Mouse (Mus musculus) intestine, embryonic 14.5 days (tissue): ENCODE results near the gene Tagln3. TPM values are rescaled to one million over a fixed set of nuclear protein-coding genes. Genes with fewer than 3 reads are reported as not detected.

Experiments
- ATAC-seq: fragments of 200-750 bp; cut with Nextera tagmentation; replicated peaks from 2 replicates; pipeline ENCODE4 v1.8.0; 2017; ENCODE audit warnings: low read depth, moderate number of reproducible peaks, moderate TSS enrichment, moderate library complexity; ENCODE audit not compliant: low FRiP score, low TSS enrichment
- DNase-seq: peaks from one replicate; pipeline ENCODE4 v3.0.0-alpha.2; 2018; ENCODE audit warnings: low spot score
- H3K27ac ChIP-seq: fragments of 300-500 bp; sonication (generic); 2 replicates; pipeline ENCODE4 v1.5.1; 2014; ENCODE audit warnings: low read depth, mild to moderate bottlenecking, control low read depth
- H3K27me3 ChIP-seq: fragments of 300-500 bp; sonication (generic); replicated peaks from 2 replicates; pipeline ENCODE4 v1.6.1; 2014; ENCODE audit warnings: low read length, control low read depth; ENCODE audit not compliant: control insufficient read depth, insufficient read depth
- H3K36me3 ChIP-seq: fragments of 300-500 bp; sonication (generic); 2 replicates; pipeline ENCODE4 v1.6.1; 2014; ENCODE audit warnings: low read length, control low read depth; ENCODE audit not compliant: control insufficient read depth, insufficient read depth
- H3K4me1 ChIP-seq: fragments of 300-500 bp; sonication (generic); replicated peaks from 2 replicates; pipeline ENCODE4 v1.6.1; 2014; ENCODE audit warnings: low read length, control low read depth, mixed read lengths; ENCODE audit not compliant: control insufficient read depth, insufficient read depth
- H3K4me2 ChIP-seq: fragments of 300-500 bp; sonication (generic); 2 replicates; pipeline ENCODE4 v1.6.1; 2014; ENCODE audit warnings: low read length
- H3K4me3 ChIP-seq: fragments of 300-500 bp; sonication (generic); 2 replicates; pipeline ENCODE4 v1.5.1; 2014; ENCODE audit warnings: low read depth, low read length, control low read depth, mixed read lengths
- H3K9ac ChIP-seq: fragments of 300-500 bp; sonication (generic); 2 replicates; pipeline ENCODE4 v1.6.1; 2014; ENCODE audit warnings: mild to moderate bottlenecking, low read length
- H3K9me3 ChIP-seq: fragments of 300-500 bp; sonication (generic); 2 replicates; pipeline ENCODE4 v1.6.1; 2016; ENCODE audit warnings: low read length, control low read depth; ENCODE audit not compliant: control insufficient read depth
- WGBS: fragments of 180-500 bp; shearing (Covaris S2); extraction: QIAGEN DNeasy Blood & Tissue Kit; methylation state at CpG from one replicate; pipeline ENCODE4 v1.1.7; 2014; 5-methylcytosine and 5-hydroxymethylcytosine counted together
- polyA plus RNA-seq: library from polyadenylated mRNA; unstranded; fragments of >200 nt; fragmentation: Nextera tagmentation; extraction: Ambion mirVana; gene quantifications from 2 replicates; pipeline ENCODE4 v1.2.1, GENCODE M21; 2014

The Tagln3 gene
- polyA plus RNA-seq, 1 experiment from 2014 or later = 42.5 TPM

- peak overlapping the region; percentile 43 for H3K4me3 ChIP-seq
- H3K4me1 ChIP-seq = peaks cover 8% of the 10 kb centered on the region; the same call in 1 of the 2 replicates
- H3K9me3 ChIP-seq = no peaks in the 10 kb centered on the region
- H3K27me3 ChIP-seq = no peaks in the 10 kb centered on the region
- ATAC-seq (peak; percentile 40; the same call in 1 of the 2 replicates), DNase-seq (no peak)
- peak overlapping the region; percentile 36 for H3K9ac ChIP-seq
- WGBS = 1% methylated on average over 10 of the region's 10 CpGs
- peaks cover 8% of the 10 kb centered on the region for H3K36me3 ChIP-seq
- H3K27ac ChIP-seq = no peak overlapping the region
- peak overlapping the region; percentile 67 for H3K4me2 ChIP-seq
These were observed 314 bp upstream of the Tagln3 start for GRCm38 (mm10) chr16:45724742-45725102.

GRCm38 (mm10) chr16:45723172-45723901 is 1.1 kb downstream of the Tagln3 start:
- H3K4me1 ChIP-seq = peaks cover 8% of the 10 kb centered on the region; the same call in 1 of the 2 replicates
- DNase-seq (no peak), ATAC-seq (no peak)
- H3K36me3 ChIP-seq = peaks cover 5% of the 10 kb centered on the region
- no peaks in the 10 kb centered on the region for H3K27me3 ChIP-seq
- H3K4me3 ChIP-seq = peak overlapping the region; percentile 43
- no peak overlapping the region for H3K27ac ChIP-seq
- H3K4me2 ChIP-seq = peak overlapping the region; percentile 67
- 47% methylated on average over 6 of the region's 6 CpGs for WGBS
- H3K9ac ChIP-seq = peak overlapping the region; percentile 36
- no peaks in the 10 kb centered on the region for H3K9me3 ChIP-seq

- Histone ChIP-seq H3K27me3 (no peaks in the 10 kb centered on the region), H3K9me3 (no peaks in the 10 kb centered on the region), H3K4me3 (no peak overlapping the region), H3K36me3 (peaks cover 8% of the 10 kb centered on the region; the same call in 1 of the 2 replicates), H3K27ac (no peak overlapping the region), H3K4me1 (peaks cover 8% of the 10 kb centered on the region; the same call in 1 of the 2 replicates), H3K9ac (no peak overlapping the region), H3K4me2 (no peak overlapping the region)
- ATAC-seq (no peak), DNase-seq (no peak)
- WGBS = 63% methylated on average over 3 of the region's 3 CpGs
These were observed 1.9 kb downstream of the Tagln3 start for GRCm38 (mm10) chr16:45722460-45722951.

GRCm38 (mm10) chr16:45720022-45720630 is 4.3 kb downstream of the Tagln3 start:
- H3K4me1 ChIP-seq = peaks cover 8% of the 10 kb centered on the region; the same call in 1 of the 2 replicates
- DNase-seq (no peak), ATAC-seq (no peak)
- no peak overlapping the region for H3K4me3 ChIP-seq
- peaks cover 8% of the 10 kb centered on the region; the same call in 1 of the 2 replicates for H3K36me3 ChIP-seq
- 77% methylated on average over 10 of the region's 10 CpGs for WGBS
- no peak overlapping the region for H3K9ac ChIP-seq
- no peaks in the 10 kb centered on the region for H3K27me3 ChIP-seq
- no peak overlapping the region for H3K27ac ChIP-seq
- no peaks in the 10 kb centered on the region for H3K9me3 ChIP-seq
- no peak overlapping the region for H3K4me2 ChIP-seq

- Histone ChIP-seq H3K4me1 (no peaks in the 10 kb centered on the region), H3K27me3 (no peaks in the 10 kb centered on the region), H3K4me3 (no peak overlapping the region), H3K4me2 (no peak overlapping the region), H3K27ac (no peak overlapping the region), H3K36me3 (peaks cover 8% of the 10 kb centered on the region; the same call in 1 of the 2 replicates), H3K9me3 (no peaks in the 10 kb centered on the region), H3K9ac (no peak overlapping the region)
- 90% methylated on average over 4 of the region's 4 CpGs for WGBS
- no peak for ATAC-seq
- no peak for DNase-seq
These were observed 6.1 kb downstream of the Tagln3 start for GRCm38 (mm10) chr16:45718296-45718695.

GRCm38 (mm10) chr16:45714489-45715150 is 9.8 kb downstream of the Tagln3 start:
- H3K27me3 ChIP-seq = no peaks in the 10 kb centered on the region
- H3K36me3 ChIP-seq = peaks cover 8% of the 10 kb centered on the region; the same call in 1 of the 2 replicates
- no peaks in the 10 kb centered on the region for H3K9me3 ChIP-seq
- DNase-seq (no peak), ATAC-seq (no peak)
- H3K27ac ChIP-seq = no peak overlapping the region
- H3K4me3 ChIP-seq = no peak overlapping the region
- no peaks in the 10 kb centered on the region for H3K4me1 ChIP-seq
- 89% methylated on average over 5 of the region's 5 CpGs for WGBS
- H3K9ac ChIP-seq = no peak overlapping the region
- no peak overlapping the region for H3K4me2 ChIP-seq

GRCm38 (mm10) chr16:45713878-45714277 is 10.5 kb downstream of the Tagln3 start:
- no peaks in the 10 kb centered on the region for H3K27me3 ChIP-seq
- ATAC-seq (no peak), DNase-seq (no peak)
- H3K9ac ChIP-seq = no peak overlapping the region
- no peak overlapping the region for H3K27ac ChIP-seq
- 60% methylated on average over 1 of the region's 1 CpGs for WGBS
- no peak overlapping the region for H3K4me2 ChIP-seq
- no peak overlapping the region for H3K4me3 ChIP-seq
- no peaks in the 10 kb centered on the region for H3K4me1 ChIP-seq
- no peaks in the 10 kb centered on the region for H3K9me3 ChIP-seq
- peaks cover 8% of the 10 kb centered on the region; the same call in 1 of the 2 replicates for H3K36me3 ChIP-seq

- H3K4me3 ChIP-seq = no peak overlapping the region
- H3K36me3 ChIP-seq = peaks cover 2% of the 10 kb centered on the region; the same call in 1 of the 2 replicates
- 84% methylated on average over 5 of the region's 5 CpGs for WGBS
- H3K9me3 ChIP-seq = no peaks in the 10 kb centered on the region
- no peak for ATAC-seq
- DNase-seq = no peak
- no peaks in the 10 kb centered on the region for H3K27me3 ChIP-seq
- H3K4me1 ChIP-seq = no peaks in the 10 kb centered on the region
- no peak overlapping the region for H3K9ac ChIP-seq
- no peak overlapping the region for H3K27ac ChIP-seq
- H3K4me2 ChIP-seq = no peak overlapping the region
These were observed 11.1 kb downstream of the Tagln3 start for GRCm38 (mm10) chr16:45713261-45713660.
